Mouse (Mus musculus): ENCODE measurements around the gene Sorbs2.
"Not testable (repeated sequence)": the region's sequence is repeated elsewhere in the genome, so short reads cannot be mapped to it uniquely, and the experiment has no call there.

The Sorbs2 gene

DNA sequence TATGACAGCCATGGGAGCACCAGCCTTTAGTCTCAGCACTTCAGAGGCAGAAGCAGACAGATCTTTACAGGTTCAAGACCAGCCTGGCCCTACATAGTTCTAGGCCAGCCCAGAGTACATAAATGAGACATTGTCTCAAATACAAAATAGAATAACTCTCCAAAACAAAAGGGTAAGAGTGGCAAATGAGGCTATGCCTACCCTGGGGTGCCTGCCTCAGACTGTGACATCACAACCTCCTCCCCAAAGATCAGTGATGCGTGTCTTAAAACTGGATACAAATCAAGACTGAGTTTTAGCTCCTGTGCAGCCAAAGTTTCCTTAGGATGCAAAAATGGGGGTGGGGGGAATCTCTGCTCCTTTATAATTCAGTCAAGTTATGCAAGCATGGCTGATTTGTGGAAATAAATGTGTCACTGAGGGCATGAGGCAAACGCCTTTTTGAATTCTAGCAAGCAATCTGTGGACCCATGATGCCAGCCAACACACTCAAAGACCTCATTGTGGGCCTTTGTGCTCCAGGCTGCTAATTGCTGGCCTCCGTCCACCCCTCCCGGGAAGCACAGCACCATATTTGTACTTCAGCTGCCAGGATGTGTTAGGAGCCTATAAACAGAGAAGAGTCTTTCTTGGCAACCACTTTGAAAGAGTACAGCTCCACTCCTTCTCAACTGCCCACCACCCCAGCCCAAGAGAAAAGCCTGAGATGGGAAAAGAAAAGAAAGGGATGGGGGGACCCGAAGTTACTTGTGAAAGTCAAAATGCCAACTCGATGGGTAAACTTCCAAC lies 336.7 kb downstream of the Sorbs2 start:
- peak; percentile 90 for DNase-seq (ENCODE audit: low read depth, low spot score)

GRCm38 (mm10) chr8:45844911-45845481 lies 337.4 kb downstream of the Sorbs2 start:
- DNase-seq (ENCODE audit: low read depth, low spot score): peak; percentile 49

DNA sequence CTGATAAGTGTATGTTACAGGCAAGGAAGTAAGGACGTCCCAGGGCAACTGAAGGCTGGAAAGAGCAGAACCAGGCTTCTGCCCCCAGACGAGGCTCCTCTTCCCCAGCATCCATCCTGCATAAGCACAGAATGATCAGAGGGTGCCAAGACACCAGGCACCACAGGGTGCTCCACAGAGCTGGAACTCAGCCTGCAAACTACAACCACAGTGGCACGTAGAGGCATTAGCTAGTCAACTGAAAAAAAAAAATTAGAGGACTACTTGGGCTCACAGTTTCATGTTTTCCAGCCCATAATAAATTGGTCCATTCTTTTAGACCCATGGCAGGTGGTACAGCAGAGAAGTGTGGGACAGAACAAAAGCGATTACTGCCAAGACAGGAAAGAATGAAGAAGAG lies 338.3 kb downstream of the Sorbs2 start:
- DNase-seq (ENCODE audit: low read depth, low spot score): no peak

- DNase-seq (ENCODE audit: low read depth, low spot score): no peak
These were observed 347.5 kb downstream of the Sorbs2 start for GRCm38 (mm10) chr8:45855118-45855517.

DNA sequence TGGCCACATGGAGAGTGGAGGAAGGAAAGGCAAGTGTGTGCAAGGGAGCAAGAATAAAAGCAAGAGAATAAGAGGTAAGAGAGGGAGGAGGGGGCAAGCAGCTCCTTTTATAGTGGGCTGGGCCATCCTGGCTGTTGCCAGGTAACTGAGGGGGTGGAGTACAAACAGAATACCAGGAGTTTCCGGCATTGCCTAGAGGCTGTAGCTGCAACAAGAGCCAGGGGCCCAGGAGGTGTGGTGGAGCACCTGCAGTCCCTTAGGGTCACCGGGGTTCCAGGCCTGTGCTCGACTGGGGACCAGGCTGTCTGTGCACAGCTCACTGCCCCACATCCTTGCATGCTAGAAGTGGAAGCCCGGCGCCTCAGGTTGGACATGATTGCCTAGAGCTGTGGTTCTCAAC lies 350.1 kb downstream of the Sorbs2 start:
- no peak for DNase-seq (ENCODE audit: low read depth, low spot score)

DNA sequence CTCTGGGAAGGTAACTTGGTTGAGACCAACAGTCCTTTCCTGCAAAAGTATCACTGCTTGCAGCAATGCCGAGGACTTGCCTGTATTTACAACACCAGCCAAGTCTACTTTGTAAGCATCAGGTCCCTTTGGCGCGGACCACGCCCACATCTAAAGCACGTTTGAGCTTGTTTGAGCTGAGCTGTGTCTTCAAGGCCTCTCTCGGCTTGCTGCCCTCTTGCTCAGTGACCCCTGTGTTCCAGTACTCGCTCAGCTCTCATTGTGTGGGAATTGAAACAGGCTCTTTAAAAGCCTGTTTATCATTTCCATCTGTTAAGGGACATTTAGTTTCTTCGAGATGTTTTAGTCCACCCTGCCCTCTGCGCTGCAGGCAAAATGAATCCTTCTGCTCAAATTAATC lies 350.8 kb downstream of the Sorbs2 start:
- peak; percentile 3 for DNase-seq (ENCODE audit: low read depth, low spot score)

GRCm38 (mm10) chr8:45871587-45871986 lies 364.0 kb downstream of the Sorbs2 start:
- DNase-seq (ENCODE audit: low read depth, low spot score): not testable (repeated sequence)

- DNase-seq (ENCODE audit: low read depth, low spot score): no peak
These were observed 364.5 kb downstream of the Sorbs2 start for GRCm38 (mm10) chr8:45872077-45872476.

DNA sequence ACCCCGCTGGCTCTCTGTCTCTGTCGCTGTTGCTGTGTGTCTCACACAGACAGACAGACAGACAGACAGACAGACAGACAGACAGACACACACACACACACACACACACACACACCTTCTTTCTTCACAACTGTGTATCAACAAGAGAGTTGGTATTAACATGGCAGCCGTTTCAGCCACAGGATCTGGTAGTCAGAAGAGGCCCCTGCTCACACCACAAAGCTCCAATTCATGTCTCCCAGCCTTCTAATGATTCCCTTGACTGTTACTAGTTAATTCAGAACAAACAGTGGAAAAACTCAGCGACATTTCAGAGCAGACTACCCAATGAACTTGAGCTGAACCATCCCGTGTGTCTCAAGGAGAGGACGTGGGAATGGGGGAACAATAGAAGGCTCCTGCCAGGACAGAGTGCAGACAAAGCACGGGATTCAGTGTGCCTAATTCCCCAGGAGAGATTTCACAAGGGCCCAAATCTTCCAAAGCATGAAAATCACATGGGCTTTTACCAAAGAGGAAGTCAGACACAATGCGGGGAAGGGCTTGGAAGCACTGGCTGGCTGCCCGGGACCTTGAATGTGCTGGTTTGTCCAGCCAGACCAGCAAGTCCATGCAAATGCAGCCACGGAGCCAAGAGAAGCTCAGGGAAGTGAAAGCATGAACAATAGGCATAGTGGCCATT lies 367.5 kb downstream of the Sorbs2 start:
- DNase-seq (ENCODE audit: low read depth, low spot score): peak; percentile 79

DNA sequence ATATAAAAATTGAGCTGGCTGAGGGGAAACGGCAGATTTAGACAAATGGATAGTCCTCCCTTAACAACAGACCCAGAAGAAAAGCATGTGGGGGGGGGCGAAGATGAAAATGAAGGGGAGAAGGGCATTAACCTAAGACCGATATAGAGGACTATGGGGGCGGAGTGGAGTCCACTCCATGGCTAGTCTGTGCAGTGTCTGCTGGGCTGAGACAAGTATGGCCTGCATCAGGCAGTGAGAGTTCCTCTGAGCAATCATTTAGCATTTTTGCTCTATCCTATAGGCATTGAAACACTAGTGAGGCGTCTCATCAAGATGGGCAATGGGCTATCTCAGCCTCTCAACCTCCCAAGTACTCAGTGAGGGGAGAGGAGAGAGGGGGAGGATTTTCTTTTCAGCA lies 368.8 kb downstream of the Sorbs2 start:
- DNase-seq (ENCODE audit: low read depth, low spot score): no peak
